Mouse (Mus musculus) embryonic facial prominence, embryonic 13.5 days (tissue): ENCODE measurements around the gene Sh2d1b1. TPM values are rescaled to one million over a fixed set of nuclear protein-coding genes. Genes with fewer than 3 reads are reported as not detected.

ENCODE experiments used
- ATAC-seq: fragments of 200-750 bp; cut with Nextera tagmentation; 2 replicates; pipeline ENCODE4 v1.8.0; 2017; ENCODE audit warnings: low read depth; ENCODE audit not compliant: insufficient number of reproducible peaks, insufficient read depth, low FRiP score, low TSS enrichment
- H3K27ac ChIP-seq: fragments of 300-500 bp; sonication (generic); 2 replicates; pipeline ENCODE4 v1.5.1; 2015; ENCODE audit warnings: moderate library complexity, mild to moderate bottlenecking, inconsistent platforms
- H3K27me3 ChIP-seq: fragments of 300-500 bp; sonication (generic); 2 replicates; pipeline ENCODE4 v1.6.1; 2015; ENCODE audit warnings: mild to moderate bottlenecking, inconsistent platforms
- H3K36me3 ChIP-seq: fragments of 300-500 bp; sonication (generic); 2 replicates; pipeline ENCODE4 v1.6.1; 2015; ENCODE audit warnings: mild to moderate bottlenecking, inconsistent platforms
- H3K4me1 ChIP-seq: fragments of 300-500 bp; sonication (generic); 2 replicates; pipeline ENCODE4 v1.6.1; 2015; ENCODE audit warnings: inconsistent platforms
- H3K4me2 ChIP-seq: fragments of 300-500 bp; sonication (generic); 2 replicates; pipeline ENCODE4 v1.6.1; 2015; ENCODE audit warnings: moderate library complexity, mild to moderate bottlenecking, inconsistent platforms
- H3K4me3 ChIP-seq: fragments of 300-500 bp; sonication (generic); 2 replicates; pipeline ENCODE4 v1.5.1; 2015; ENCODE audit warnings: mild to moderate bottlenecking, inconsistent platforms
- H3K9ac ChIP-seq: fragments of 300-500 bp; sonication (generic); 2 replicates; pipeline ENCODE4 v1.6.1; 2015; ENCODE audit warnings: mild to moderate bottlenecking, inconsistent platforms
- H3K9me3 ChIP-seq: fragments of 300-500 bp; sonication (generic); 2 replicates; pipeline ENCODE4 v1.6.1; 2016; ENCODE audit warnings: inconsistent platforms
- WGBS: fragments of 180-500 bp; shearing (Covaris S2); methylation state at CpG from one replicate; pipeline ENCODE4 v1.1.7; 2015; ENCODE audit warnings: mixed read lengths; 5-methylcytosine and 5-hydroxymethylcytosine counted together
- polyA plus RNA-seq: library from polyadenylated mRNA; unstranded; fragments of >200 nt; fragmentation: Nextera tagmentation; extraction: Ambion mirVana; gene quantifications from 2 replicates; pipeline ENCODE4 v1.2.1, GENCODE M21; 2015

Gene Sh2d1b1
- polyA plus RNA-seq, 1 experiment from 2014 or later, result not detected

- Histone ChIP-seq H3K4me3 (no peak overlapping the region), H3K27ac (no peak overlapping the region), H3K4me1 (no peaks in the 10 kb centered on the region), H3K36me3 (no peaks in the 10 kb centered on the region), H3K9ac (no peak overlapping the region), H3K9me3 (no peaks in the 10 kb centered on the region), H3K4me2 (no peak overlapping the region), H3K27me3 (no peaks in the 10 kb centered on the region)
- WGBS, result 87% methylated on average over 15 of the region's 15 CpGs
- no peak for ATAC-seq
These were observed 17.9 kb downstream of the Sh2d1b1 start for GRCm38 (mm10) chr1:170294786-170295570.

DNA sequence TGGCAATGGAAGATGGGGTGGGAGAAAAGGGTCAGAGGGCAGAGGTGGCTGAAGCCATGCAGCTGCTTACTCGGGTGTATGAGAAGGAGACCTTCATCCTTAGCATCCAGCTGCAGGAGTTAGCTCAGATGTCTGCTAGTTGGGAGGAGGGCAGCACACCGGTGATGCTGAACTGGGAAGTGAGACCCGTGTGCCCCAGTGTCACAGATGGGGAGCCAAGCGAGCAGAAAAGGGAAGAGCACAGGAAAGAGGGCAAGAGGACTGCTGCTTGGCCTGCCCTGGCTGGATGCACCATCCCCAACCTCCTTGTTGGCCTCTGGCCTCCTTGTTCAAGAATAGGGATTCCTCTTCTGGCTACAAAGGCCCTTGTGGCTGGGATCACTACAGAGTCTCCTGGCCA is 22.4 kb downstream of the Sh2d1b1 start:
- Histone ChIP-seq H3K9me3 (no peaks in the 10 kb centered on the region), H3K4me1 (no peaks in the 10 kb centered on the region), H3K4me2 (no peak overlapping the region), H3K27me3 (no peaks in the 10 kb centered on the region), H3K36me3 (no peaks in the 10 kb centered on the region), H3K27ac (no peak overlapping the region), H3K4me3 (no peak overlapping the region), H3K9ac (no peak overlapping the region)
- WGBS, result 83% methylated on average over 4 of the region's 4 CpGs
- no peak for ATAC-seq

DNA sequence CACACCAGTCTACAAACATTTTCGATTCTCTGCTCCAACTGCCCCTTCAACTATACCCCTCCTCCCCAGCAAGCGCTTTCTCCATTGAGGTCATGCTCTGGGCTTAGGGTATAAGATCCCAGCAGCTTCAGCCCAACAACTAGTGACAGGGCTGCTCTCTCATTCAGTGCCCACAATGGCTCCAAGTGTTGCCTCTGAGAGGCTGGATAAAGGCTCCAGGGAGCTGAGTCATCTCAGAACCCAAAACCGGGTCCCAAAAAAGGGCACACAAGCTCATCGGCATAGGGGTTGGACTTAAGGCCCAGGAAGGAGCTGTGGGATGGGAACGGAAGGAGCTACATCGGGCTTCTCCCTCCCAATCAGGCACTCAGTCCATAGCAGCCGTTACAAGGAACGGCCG is 24.6 kb downstream of the Sh2d1b1 start:
- H3K9me3 ChIP-seq, result no peaks in the 10 kb centered on the region
- 94% methylated on average over 9 of the region's 9 CpGs for WGBS
- no peaks in the 10 kb centered on the region for H3K36me3 ChIP-seq
- H3K4me1 ChIP-seq, result no peaks in the 10 kb centered on the region
- H3K9ac ChIP-seq, result no peak overlapping the region
- H3K4me3 ChIP-seq, result no peak overlapping the region
- no peak for ATAC-seq
- H3K4me2 ChIP-seq, result no peak overlapping the region
- no peaks in the 10 kb centered on the region for H3K27me3 ChIP-seq
- no peak overlapping the region for H3K27ac ChIP-seq

DNA sequence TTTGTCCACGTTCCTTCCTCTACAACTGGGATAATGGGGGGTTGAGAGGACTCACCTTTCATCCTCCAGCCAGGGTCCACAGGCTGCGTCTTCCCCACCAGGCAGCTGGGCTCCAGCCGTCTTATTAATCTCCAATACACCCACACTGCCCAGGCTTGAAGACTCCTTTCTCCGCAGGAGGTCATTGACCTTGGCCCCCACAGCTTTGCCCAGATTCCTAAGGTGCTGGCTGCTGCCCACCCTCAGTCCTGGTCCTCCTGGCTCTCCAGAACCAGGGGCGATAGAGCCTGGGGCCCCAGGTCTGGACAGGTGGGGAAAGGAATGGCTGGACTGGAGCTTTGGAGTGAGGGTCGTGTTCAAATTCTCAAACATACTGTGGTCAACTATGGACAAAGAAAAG is 25.3 kb downstream of the Sh2d1b1 start:
- Histone ChIP-seq H3K27ac (no peak overlapping the region), H3K27me3 (no peaks in the 10 kb centered on the region), H3K4me1 (no peaks in the 10 kb centered on the region), H3K9me3 (no peaks in the 10 kb centered on the region), H3K36me3 (no peaks in the 10 kb centered on the region), H3K9ac (no peak overlapping the region), H3K4me3 (no peak overlapping the region), H3K4me2 (no peak overlapping the region)
- WGBS, result 79% methylated on average over 6 of the region's 6 CpGs
- no peak for ATAC-seq

DNA sequence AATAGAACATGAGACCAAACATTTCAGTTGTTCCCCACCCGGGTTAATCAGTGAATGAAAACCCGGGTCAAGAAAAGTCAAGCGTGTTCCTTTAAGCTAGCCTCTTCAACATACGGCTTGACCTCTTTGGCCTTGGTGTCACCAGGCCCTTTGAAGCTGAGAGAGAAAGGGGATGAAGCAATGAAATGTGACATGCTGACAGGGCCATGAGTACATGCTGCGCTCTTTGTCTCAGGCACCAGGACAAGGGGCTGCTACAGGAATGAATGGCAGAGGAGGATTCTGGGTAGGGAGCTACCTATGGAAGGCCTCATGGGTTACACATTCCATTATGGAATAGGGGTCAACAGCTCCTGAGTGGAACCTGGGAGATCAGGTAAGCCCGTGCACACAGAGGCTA is 26.0 kb downstream of the Sh2d1b1 start:
- Histone ChIP-seq H3K36me3 (no peaks in the 10 kb centered on the region), H3K9ac (no peak overlapping the region), H3K4me1 (no peaks in the 10 kb centered on the region), H3K4me2 (no peak overlapping the region), H3K27me3 (no peaks in the 10 kb centered on the region), H3K27ac (no peak overlapping the region), H3K4me3 (no peak overlapping the region), H3K9me3 (no peaks in the 10 kb centered on the region)
- WGBS, result 62% methylated on average over 6 of the region's 6 CpGs
- ATAC-seq, result no peak

GRCm38 (mm10) chr1:170305002-170305401 is 27.9 kb downstream of the Sh2d1b1 start:
- Histone ChIP-seq H3K4me2 (no peak overlapping the region), H3K9ac (no peak overlapping the region), H3K36me3 (no peaks in the 10 kb centered on the region), H3K27ac (no peak overlapping the region), H3K4me1 (no peaks in the 10 kb centered on the region), H3K4me3 (no peak overlapping the region), H3K9me3 (no peaks in the 10 kb centered on the region), H3K27me3 (no peaks in the 10 kb centered on the region)
- no peak for ATAC-seq
- WGBS, result 94% methylated on average over 10 of the region's 10 CpGs

GRCm38 (mm10) chr1:170306232-170306631 is 29.1 kb downstream of the Sh2d1b1 start, which contains the start of gene Gm7694:
Gene Gm7694, minus strand, starts transcription at chr1:170306332.
- H3K36me3 ChIP-seq, result no peaks in the 10 kb centered on the region
- no peaks in the 10 kb centered on the region for H3K9me3 ChIP-seq
- no peak within 1 kb of the TSS for H3K9ac ChIP-seq
- ATAC-seq, result no peak
- no peak within 1 kb of the TSS for H3K27ac ChIP-seq
- no peak within 1 kb of the TSS for H3K4me3 ChIP-seq
- H3K4me2 ChIP-seq, result no peak within 1 kb of the TSS
- no peaks in the 10 kb centered on the region for H3K4me1 ChIP-seq
- no peaks in the 10 kb centered on the region for H3K27me3 ChIP-seq
- 93% methylated on average over 4 of the region's 4 CpGs for WGBS

DNA sequence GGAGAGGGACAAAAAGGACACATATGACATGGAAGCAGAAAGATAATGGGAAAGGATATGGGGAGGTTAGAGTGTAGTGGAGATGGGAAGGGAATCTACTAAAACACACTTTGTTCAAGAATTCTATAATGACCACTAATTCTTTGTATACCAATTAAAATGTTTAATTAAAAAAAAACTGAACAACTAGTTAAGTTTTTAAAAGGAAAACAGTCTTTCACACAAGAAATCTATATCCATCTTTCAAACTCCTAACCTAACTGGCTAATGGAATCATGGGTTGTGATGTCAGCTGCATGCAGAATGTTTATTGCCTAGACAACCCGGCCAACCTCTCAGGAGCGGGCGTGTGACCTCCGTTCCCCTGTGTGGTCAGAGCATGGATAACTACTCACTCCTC is 31.4 kb downstream of the Sh2d1b1 start, which contains the start of gene Spata46:
Gene Spata46, plus strand, starts transcription at position 301 of the 400 bp plus-strand sequence.
- Histone ChIP-seq H3K4me2 (no peak within 1 kb of the TSS), H3K36me3 (no peaks in the 10 kb centered on the region), H3K9ac (no peak within 1 kb of the TSS), H3K9me3 (no peaks in the 10 kb centered on the region), H3K4me1 (peaks cover 3% of the 10 kb centered on the region; the same call in 1 of the 2 replicates), H3K4me3 (no peak within 1 kb of the TSS), H3K27ac (no peak within 1 kb of the TSS), H3K27me3 (no peaks in the 10 kb centered on the region)
- 92% methylated on average over 4 of the region's 4 CpGs for WGBS
- no peak for ATAC-seq

GRCm38 (mm10) chr1:170311431-170311830 is 34.3 kb downstream of the Sh2d1b1 start:
- Histone ChIP-seq H3K36me3 (no peaks in the 10 kb centered on the region), H3K9me3 (no peaks in the 10 kb centered on the region), H3K27ac (no peak overlapping the region), H3K4me1 (peaks cover 3% of the 10 kb centered on the region), H3K9ac (no peak overlapping the region), H3K27me3 (no peaks in the 10 kb centered on the region), H3K4me2 (no peak overlapping the region), H3K4me3 (no peak overlapping the region)
- ATAC-seq, result no peak
- 74% methylated on average over 6 of the region's 6 CpGs for WGBS

GRCm38 (mm10) chr1:170322046-170322445 is 44.9 kb downstream of the Sh2d1b1 start:
- WGBS, result 82% methylated on average over 2 of the region's 2 CpGs
- Histone ChIP-seq H3K9me3 (no peaks in the 10 kb centered on the region), H3K27me3 (no peaks in the 10 kb centered on the region), H3K36me3 (no peaks in the 10 kb centered on the region), H3K4me3 (no peak overlapping the region), H3K9ac (no peak overlapping the region), H3K4me1 (no peaks in the 10 kb centered on the region), H3K4me2 (no peak overlapping the region), H3K27ac (no peak overlapping the region)
- no peak for ATAC-seq

- no peak overlapping the region for H3K4me2 ChIP-seq
These were observed 45.9 kb downstream of the Sh2d1b1 start for GRCm38 (mm10) chr1:170323001-170323400.

GRCm38 (mm10) chr1:170324312-170324711 is 47.2 kb downstream of the Sh2d1b1 start:
- H3K4me3 ChIP-seq, result no peak overlapping the region
- H3K9me3 ChIP-seq, result no peaks in the 10 kb centered on the region
- H3K27ac ChIP-seq, result no peak overlapping the region
- no peaks in the 10 kb centered on the region for H3K27me3 ChIP-seq
- H3K4me1 ChIP-seq, result peaks cover 6% of the 10 kb centered on the region; the same call in 1 of the 2 replicates
- ATAC-seq, result no peak
- WGBS, result 97% methylated on average over 1 of the region's 1 CpGs
- H3K9ac ChIP-seq, result no peak overlapping the region
- no peaks in the 10 kb centered on the region for H3K36me3 ChIP-seq
- no peak overlapping the region for H3K4me2 ChIP-seq

More at GRCm38 (mm10) chr1:170323001-170323400, 45.9 kb downstream of the Sh2d1b1 start:
- Histone ChIP-seq H3K9ac (no peak overlapping the region), H3K36me3 (no peaks in the 10 kb centered on the region), H3K4me1 (no peaks in the 10 kb centered on the region), H3K4me3 (no peak overlapping the region), H3K27ac (no peak overlapping the region), H3K9me3 (no peaks in the 10 kb centered on the region), H3K27me3 (no peaks in the 10 kb centered on the region)
- 88% methylated on average over 10 of the region's 10 CpGs for WGBS
- ATAC-seq, result no peak
